Mouse (Mus musculus): ENCODE data around the gene Serp2.

Serp2 gene

GRCm38 (mm10) chr14:76526467-76526866 lies 30.2 kb downstream of the Serp2 start:
- no peak for DNase-seq

GRCm38 (mm10) chr14:76523344-76523743 lies 33.3 kb downstream of the Serp2 start:
- DNase-seq, result no peak

GRCm38 (mm10) chr14:76521308-76521707 lies 35.4 kb downstream of the Serp2 start:
- DNase-seq, result no peak

GRCm38 (mm10) chr14:76520606-76521005 lies 36.1 kb downstream of the Serp2 start:
- DNase-seq, result no peak

- DNase-seq, result no peak
Measured at GRCm38 (mm10) chr14:76518217-76518616, 38.5 kb downstream of the Serp2 start.

GRCm38 (mm10) chr14:76515620-76516019 lies 41.1 kb downstream of the Serp2 start:
- DNase-seq, result no peak

GRCm38 (mm10) chr14:76514050-76514585 lies 42.6 kb downstream of the Serp2 start:
- no peak for DNase-seq

- no peak for DNase-seq
Measured at GRCm38 (mm10) chr14:76513395-76514049, 43.2 kb downstream of the Serp2 start.

- DNase-seq, result no peak
Measured at GRCm38 (mm10) chr14:76511971-76512370, 44.7 kb downstream of the Serp2 start.

GRCm38 (mm10) chr14:76508701-76509100 lies 48.0 kb downstream of the Serp2 start:
- no peak for DNase-seq

GRCm38 (mm10) chr14:76507804-76508500 lies 48.7 kb downstream of the Serp2 start:
- no peak for DNase-seq

- DNase-seq, result no peak
Measured at GRCm38 (mm10) chr14:76507357-76507756, 49.3 kb downstream of the Serp2 start.

- no peak for DNase-seq
Measured at GRCm38 (mm10) chr14:76506425-76507205, 50.1 kb downstream of the Serp2 start.

- peak; percentile 95 for DNase-seq
Measured at GRCm38 (mm10) chr14:76505439-76506220, 51.1 kb downstream of the Serp2 start.

GRCm38 (mm10) chr14:76505101-76505438 lies 51.6 kb downstream of the Serp2 start:
- no peak for DNase-seq

GRCm38 (mm10) chr14:76504121-76504737 lies 52.5 kb downstream of the Serp2 start:
- peak; percentile 94 for DNase-seq

GRCm38 (mm10) chr14:76503231-76503851 lies 53.3 kb downstream of the Serp2 start:
- peak; percentile 77 for DNase-seq

- no peak for DNase-seq
Measured at GRCm38 (mm10) chr14:76500036-76500435, 56.7 kb downstream of the Serp2 start.

- DNase-seq, result no peak
Measured at GRCm38 (mm10) chr14:76499492-76499891, 57.2 kb downstream of the Serp2 start.

GRCm38 (mm10) chr14:76498210-76498609 lies 58.5 kb downstream of the Serp2 start:
- no peak for DNase-seq

GRCm38 (mm10) chr14:76497187-76497586 lies 59.5 kb downstream of the Serp2 start:
- DNase-seq, result no peak

GRCm38 (mm10) chr14:76495022-76495421 lies 61.7 kb downstream of the Serp2 start:
- no peak for DNase-seq

All from cerebellum, adult 9-10 months (tissue).